Mouse (Mus musculus) bone marrow macrophage, adult 2 months (primary cell): Measurements from ENCODE around the gene H2-D1.

Experiments used
- CTCF ChIP-seq: IDR thresholded peaks from 2 replicates; pipeline ENCODE4 v1.5.1; 2012; ENCODE audit warnings: low read depth, mild to moderate bottlenecking, low read length, moderate library complexity
- POLR2A ChIP-seq: IDR thresholded peaks from 2 replicates; pipeline ENCODE4 v1.6.1; 2012; ENCODE audit warnings: mild to moderate bottlenecking, low read depth, low read length, borderline replicate concordance

- TF ChIP-seq CTCF = no peak
- no peak for TF ChIP-seq POLR2A
These were observed 973 bp downstream of the H2-D1 start for GRCm38 (mm10) chr17:35263523-35263883.
